Mouse (Mus musculus): Measurements from ENCODE around the gene Babam2.

DNA sequence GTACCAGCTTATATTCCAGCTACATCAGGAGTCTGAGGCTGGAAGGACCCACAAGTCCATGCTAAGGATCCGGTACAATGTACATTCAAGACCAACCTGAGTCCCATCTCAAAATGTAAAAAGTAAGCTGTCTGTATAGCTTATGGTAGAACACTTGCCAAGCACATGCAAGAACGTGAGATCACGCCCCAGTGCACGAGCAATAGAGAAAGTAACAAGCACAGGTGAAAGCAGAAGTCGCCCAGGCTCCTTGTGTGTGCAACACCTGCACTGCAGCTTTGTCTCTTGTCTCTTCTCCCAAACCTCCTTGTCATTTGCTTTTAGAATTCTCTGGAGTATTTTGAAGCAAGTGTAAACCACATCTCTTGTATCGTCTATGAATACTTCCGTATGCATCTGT is 317.3 kb downstream of the Babam2 start:
- TF ChIP-seq CTCF (IDR thresholded peaks at IDR 0.05; ENCODE audit: low read depth): no peak
- TF ChIP-seq EP300 (IDR thresholded peaks at IDR 0.05; ENCODE audit: low read depth): no peak
